In the genomic region with DNA sequence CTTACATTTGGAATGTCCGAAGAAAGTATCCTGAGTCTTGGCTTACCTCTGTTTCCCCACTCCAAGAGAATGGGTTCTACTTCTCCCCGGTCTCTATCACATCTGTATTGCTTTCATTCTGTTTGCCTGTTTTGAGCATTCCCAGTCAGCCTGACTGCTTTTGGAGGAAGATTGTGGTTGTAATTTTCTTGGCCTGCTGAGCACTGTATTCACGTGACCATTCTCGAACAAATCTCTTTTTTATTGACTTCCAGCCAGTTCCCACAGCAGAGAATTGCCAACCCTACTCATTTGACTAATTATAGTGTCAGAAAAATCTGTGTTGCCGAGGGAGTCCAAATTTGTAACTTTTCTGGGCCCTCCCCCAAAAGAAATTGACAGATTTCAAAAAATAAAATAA, we compare ENCODE assay signal across 9 mouse cellular contexts. TPM values are rescaled to one million over a fixed set of nuclear protein-coding genes. Genes with fewer than 3 reads are reported as not detected.
A peak's percentile ranks its signal among the peaks of the same experiment; 100 is the strongest.
DNase-seq lines count a peak whose midpoint lies in the region; ATAC-seq and TF ChIP-seq lines count a peak whose summit lies in the region.
"Had no signal": no experiment of that assay in that cellular context is flagged by ENCODE, and none has a peak within 500 bp of the region (broad histone marks: within the 10 kb centered on the region; RNA-seq: fewer than 3 reads in every experiment).

A gene (minus strand): TSS at position 121 of the 400 bp plus-strand sequence.

- H3K9me3 ChIP-seq in intestine, embryonic 15.5 days: no peaks in the 10 kb centered on the region
- H3K9me3 ChIP-seq in intestine, embryonic 16.5 days (ENCODE audit: control insufficient read depth, low read length): no peaks in the 10 kb centered on the region

- no peak for TF ChIP-seq POLR2A in bone marrow macrophage, adult 2 months (IDR thresholded peaks at IDR 0.05; ENCODE audit: borderline replicate concordance, low read depth, low read length)

- ATAC-seq in intestine, embryonic 15.5 days: no peak
- ATAC-seq in intestine, embryonic 16.5 days: no peak
- ATAC-seq: Patski had no signal

- H3K36me3 ChIP-seq in intestine, embryonic 15.5 days: no peaks in the 10 kb centered on the region
- no peaks in the 10 kb centered on the region for H3K36me3 ChIP-seq in intestine, embryonic 16.5 days (ENCODE audit: control insufficient read depth, insufficient read depth, low read length)

- intact Hi-C loops in left cerebral cortex, postnatal 14 days (cut with DNase I): no loop called here
- intact Hi-C loops in left cerebral cortex, postnatal 4 days (cut with DNase I): no loop called here

- TF ChIP-seq CTCF in bone marrow macrophage, adult 2 months (IDR thresholded peaks at IDR 0.05; ENCODE audit: low read depth, low read length): no peak

- WGBS in intestine, embryonic 15.5 days: 67% methylated on average over 5 of the region's 5 CpGs
- WGBS in intestine, embryonic 16.5 days: 60% methylated on average over 5 of the region's 5 CpGs

- H3K4me1 ChIP-seq in bone marrow macrophage, adult 2 months (ENCODE audit: control insufficient read depth, insufficient read depth, low read length): peaks cover 32% of the 10 kb centered on the region
- no peaks in the 10 kb centered on the region for H3K4me1 ChIP-seq in intestine, embryonic 15.5 days (replicated peaks)
- H3K4me1 ChIP-seq in intestine, embryonic 16.5 days (ENCODE audit: control insufficient read depth, insufficient read depth, low read length): no peaks in the 10 kb centered on the region

- no peak within 1 kb of the TSS for H3K4me3 ChIP-seq in bone marrow macrophage, adult 2 months (ENCODE audit: insufficient read depth, low read length)
- no peak within 1 kb of the TSS for H3K4me3 ChIP-seq in intestine, embryonic 15.5 days (replicated peaks)
- H3K4me3 ChIP-seq in intestine, embryonic 16.5 days (ENCODE audit: low read length): no peak within 1 kb of the TSS

- no peaks in the 10 kb centered on the region for H3K27me3 ChIP-seq in intestine, embryonic 15.5 days (replicated peaks)
- no peaks in the 10 kb centered on the region for H3K27me3 ChIP-seq in intestine, embryonic 16.5 days (replicated peaks; ENCODE audit: control insufficient read depth, insufficient read depth, low read length)
- H3K27me3 ChIP-seq: Patski had no signal

- H3K4me2 ChIP-seq in intestine, embryonic 15.5 days (replicated peaks): no peak within 1 kb of the TSS
- no peak within 1 kb of the TSS for H3K4me2 ChIP-seq in intestine, embryonic 16.5 days (ENCODE audit: low read depth, low read length)

- no peak within 1 kb of the TSS for H3K9ac ChIP-seq in intestine, embryonic 15.5 days
- no peak within 1 kb of the TSS for H3K9ac ChIP-seq in intestine, embryonic 16.5 days (ENCODE audit: low read depth, low read length)

- DNase-seq in left cerebral cortex, postnatal 14 days (ENCODE audit: low spot score in 2 of 2): peak; percentile 6 to 21
- no peak for DNase-seq in left cerebral cortex, postnatal 4 days
- DNase-seq in gastrocnemius, postnatal 4 days (ENCODE audit: low spot score in 2 of 2): no peak
- DNase-seq in lung, postnatal 10 days: peak; percentile 28
- DNase-seq in MN1 (ENCODE audit: low spot score): no peak

- H3K27ac ChIP-seq in bone marrow macrophage, adult 2 months (ENCODE audit: insufficient read depth, low read depth, low read length): peak within 1 kb of the TSS; percentile 31; the same call in 1 of the 2 replicates
- no peak within 1 kb of the TSS for H3K27ac ChIP-seq in intestine, embryonic 15.5 days
- no peak within 1 kb of the TSS for H3K27ac ChIP-seq in intestine, embryonic 16.5 days (ENCODE audit: low read length)

RNA-seq across cellular contexts. Expression of the gene that starts here (rescaled TPM):
- total RNA-seq in left cerebral cortex, postnatal 14 days (2021): 1 to 10 TPM; 3.1 to 8.4 TPM
- 10 to 100 TPM in 1 of 2 experiments, 1 to 10 TPM in 1; 9.3 to 15.8 TPM for total RNA-seq in left cerebral cortex, postnatal 4 days (2021)
- 0.32 TPM in 1 of 2 replicates, not detected in the other for polyA plus RNA-seq in bone marrow macrophage, adult 2 months (2012; ENCODE audit: insufficient read depth, insufficient read length, missing spikeins)
- 10 to 100 TPM; 56.1 to 59.9 TPM for total RNA-seq in gastrocnemius, postnatal 4 days (2021)
- 0.98 and 1.0 TPM in 2 replicates for polyA plus RNA-seq in intestine, embryonic 15.5 days (2015; fragmentation: Nextera tagmentation; extraction: Ambion mirVana)
- 0.67 and 0.89 TPM in 2 replicates for polyA plus RNA-seq in intestine, embryonic 16.5 days (2015; fragmentation: Nextera tagmentation; extraction: Ambion mirVana)

Comparison
In these comparisons a context has a peak if more than half of its experiments do, and no peak if none do; other contexts are left out.
1. DNase-seq: peak in left cerebral cortex, postnatal 14 days (2 of 2) and lung, postnatal 10 days (single experiment); none in left cerebral cortex, postnatal 4 days (single experiment), gastrocnemius, postnatal 4 days (0 of 2) and MN1 (single experiment).